Mouse (Mus musculus): ENCODE results near the gene Elf2.

- no peak for TF ChIP-seq CTCF (IDR thresholded peaks at IDR 0.05; ENCODE audit: low read depth)
- TF ChIP-seq EP300 (IDR thresholded peaks at IDR 0.05; ENCODE audit: low read depth) = no peak
Measured at GRCm38 (mm10) chr3:51371826-51372225, 31.4 kb upstream of the Elf2 start.
